Mouse (Mus musculus): ENCODE measurements around the gene Tmem94. TPM values are rescaled to one million over a fixed set of nuclear protein-coding genes. Genes with fewer than 3 reads are reported as not detected.

Gene Tmem94
- polyA plus RNA-seq, 1 experiment from 2014 or later = 22.0 TPM

DNA sequence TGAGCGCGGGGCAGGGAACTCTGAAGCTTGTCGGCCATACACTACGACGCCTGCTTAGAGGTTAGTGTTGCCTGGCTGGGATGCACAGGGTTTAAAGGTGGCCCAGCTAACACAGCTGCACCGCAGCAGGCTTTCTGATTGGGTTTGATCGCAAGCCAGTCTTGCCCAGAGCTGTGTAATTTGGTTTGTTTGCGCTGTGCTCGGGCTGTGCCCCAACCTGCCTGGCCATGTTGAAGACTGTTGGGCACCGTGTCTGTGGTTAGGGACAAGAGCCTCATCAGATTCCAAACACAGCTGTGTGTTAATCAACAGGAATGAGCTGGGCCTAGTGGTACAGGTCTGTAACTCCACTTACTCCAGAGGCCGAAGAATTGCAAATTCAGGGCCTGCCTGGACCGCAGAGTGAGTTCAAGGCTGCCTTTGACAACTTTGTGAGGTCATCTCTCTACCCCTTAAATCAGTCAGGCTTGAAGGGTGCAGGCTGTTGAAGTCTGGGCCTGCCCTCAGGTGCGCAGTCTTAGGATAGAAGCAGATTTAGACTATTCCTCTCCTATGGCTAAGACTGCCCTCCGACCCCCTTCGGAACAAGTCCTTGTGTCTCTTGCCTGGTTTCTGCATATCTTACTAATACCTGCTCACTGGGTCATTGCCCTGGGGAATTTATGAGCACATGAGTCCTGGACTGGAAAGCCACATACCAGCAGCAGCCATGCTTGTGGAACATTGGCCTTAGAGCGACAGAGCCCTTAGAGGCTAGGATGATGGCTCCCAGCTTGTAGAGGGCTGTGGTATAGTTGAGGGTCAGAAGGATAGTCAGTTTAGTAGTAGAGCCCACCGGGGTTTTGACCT lies 12.5 kb downstream of the Tmem94 start:
- no peak for ATAC-seq
- H3K9ac ChIP-seq (ENCODE audit: low read depth, low read length) = no peak overlapping the region
- H3K9me3 ChIP-seq (ENCODE audit: control insufficient read depth, low read length) = no peaks in the 10 kb centered on the region
- no peak overlapping the region for H3K27ac ChIP-seq (ENCODE audit: low read depth, low read length)
- no peaks in the 10 kb centered on the region for H3K36me3 ChIP-seq (ENCODE audit: control insufficient read depth, insufficient read depth, low read length)
- 83% methylated on average over 17 of the region's 17 CpGs for WGBS
- peaks cover 45% of the 10 kb centered on the region for H3K4me1 ChIP-seq (ENCODE audit: control insufficient read depth, insufficient read depth, low read depth, low read length)
- no peak overlapping the region for H3K4me2 ChIP-seq (ENCODE audit: low read length)
- no peak overlapping the region for H3K4me3 ChIP-seq (ENCODE audit: low read length)
- no peaks in the 10 kb centered on the region for H3K27me3 ChIP-seq (replicated peaks; ENCODE audit: control insufficient read depth, insufficient read depth, low read length)

- Histone ChIP-seq H3K9me3 (ENCODE audit: control insufficient read depth, low read length) (no peaks in the 10 kb centered on the region), H3K4me1 (ENCODE audit: control insufficient read depth, insufficient read depth, low read depth, low read length) (peaks cover 45% of the 10 kb centered on the region), H3K27me3 (replicated peaks; ENCODE audit: control insufficient read depth, insufficient read depth, low read length) (no peaks in the 10 kb centered on the region), H3K36me3 (ENCODE audit: control insufficient read depth, insufficient read depth, low read length) (no peaks in the 10 kb centered on the region), H3K4me2 (ENCODE audit: low read length) (peak overlapping the region; percentile 20; the same call in 1 of the 2 replicates), H3K4me3 (ENCODE audit: low read length) (no peak overlapping the region), H3K9ac (ENCODE audit: low read depth, low read length) (no peak overlapping the region), H3K27ac (ENCODE audit: low read depth, low read length) (peak overlapping the region; percentile 74)
- WGBS = 11% methylated on average over 9 of the region's 9 CpGs
- peak; percentile 87 for ATAC-seq
These were observed 13.9 kb downstream of the Tmem94 start for GRCm38 (mm10) chr11:115779038-115779571.

DNA sequence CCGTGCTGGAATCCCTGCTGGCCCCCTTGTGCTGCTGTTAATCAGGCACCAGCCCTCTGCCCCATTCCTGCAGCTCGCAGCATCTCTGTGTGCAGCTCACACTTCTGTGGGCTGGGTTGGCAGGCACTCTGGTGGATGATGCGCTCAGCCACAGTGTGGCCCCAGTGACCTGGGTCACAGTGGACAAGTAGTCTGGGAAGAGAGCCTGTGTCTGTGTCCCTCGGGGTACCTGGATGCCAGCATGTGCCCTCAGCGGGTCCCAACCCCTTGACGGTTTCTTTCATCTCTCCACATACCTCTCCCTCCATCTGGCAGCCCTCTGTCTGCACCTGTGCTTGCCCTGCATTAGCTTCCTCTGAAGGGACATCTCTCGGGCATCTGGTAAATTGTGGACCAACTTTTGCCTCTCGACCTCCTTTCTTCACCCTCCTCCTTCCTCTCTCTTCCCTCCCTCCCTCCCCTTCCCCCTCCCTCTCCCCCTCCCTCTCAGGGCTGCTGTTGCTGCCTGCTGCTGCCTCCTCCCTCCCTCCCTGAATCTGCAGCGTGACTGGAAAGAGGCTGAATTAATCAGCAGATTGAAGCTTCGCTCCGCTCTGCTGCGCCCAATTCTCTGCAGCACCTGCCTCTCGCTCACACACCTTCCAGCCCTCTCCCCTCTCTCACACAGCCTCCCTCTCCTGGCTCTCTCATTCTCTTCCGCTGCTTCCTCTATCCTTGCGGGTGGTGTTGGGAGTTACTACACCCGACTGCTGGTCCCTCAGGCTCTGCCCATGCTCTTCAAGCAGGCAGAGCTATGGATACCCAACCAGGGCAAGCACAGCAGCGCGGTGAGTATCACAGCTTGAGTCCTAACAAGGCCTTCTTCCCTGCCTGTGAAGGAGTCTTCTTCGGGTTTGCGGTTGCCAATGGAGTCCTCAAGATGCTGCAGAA lies 15.2 kb downstream of the Tmem94 start:
- H3K27me3 ChIP-seq (replicated peaks; ENCODE audit: control insufficient read depth, insufficient read depth, low read length) = no peaks in the 10 kb centered on the region
- H3K9ac ChIP-seq (ENCODE audit: low read depth, low read length) = peak overlapping the region; percentile 64
- peak overlapping the region; percentile 85 for H3K27ac ChIP-seq (ENCODE audit: low read depth, low read length)
- no peaks in the 10 kb centered on the region for H3K36me3 ChIP-seq (ENCODE audit: control insufficient read depth, insufficient read depth, low read length)
- ATAC-seq = peak; percentile 74
- H3K4me2 ChIP-seq (ENCODE audit: low read length) = peak overlapping the region; percentile 54
- peaks cover 43% of the 10 kb centered on the region for H3K4me1 ChIP-seq (ENCODE audit: control insufficient read depth, insufficient read depth, low read depth, low read length)
- peak overlapping the region; percentile 31 for H3K4me3 ChIP-seq (ENCODE audit: low read length)
- H3K9me3 ChIP-seq (ENCODE audit: control insufficient read depth, low read length) = no peaks in the 10 kb centered on the region
- WGBS = 8% methylated on average over 20 of the region's 20 CpGs

DNA sequence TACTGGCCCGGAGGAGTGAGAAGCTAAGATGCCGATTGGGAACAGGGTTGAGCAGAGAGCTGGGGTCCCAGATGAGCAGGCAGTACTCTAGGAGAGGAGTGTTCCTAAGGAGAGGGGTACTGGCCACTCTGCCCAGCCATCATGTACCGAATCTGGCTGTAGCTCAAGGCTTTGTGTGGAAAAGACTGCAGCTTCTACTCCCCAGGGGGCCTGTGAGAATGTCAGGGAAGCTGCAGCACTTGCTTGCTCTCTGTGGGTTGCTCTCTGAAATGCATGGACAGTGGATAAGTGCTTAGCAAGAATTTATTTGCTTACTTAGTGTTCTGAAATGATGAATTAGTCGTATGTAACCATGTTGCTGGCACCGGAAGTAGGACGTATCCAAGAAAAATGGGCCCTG lies 21.2 kb downstream of the Tmem94 start:
- peaks cover 20% of the 10 kb centered on the region for H3K4me1 ChIP-seq (ENCODE audit: control insufficient read depth, insufficient read depth, low read depth, low read length)
- no peak overlapping the region for H3K4me3 ChIP-seq (ENCODE audit: low read length)
- ATAC-seq = no peak
- no peak overlapping the region for H3K27ac ChIP-seq (ENCODE audit: low read depth, low read length)
- H3K9ac ChIP-seq (ENCODE audit: low read depth, low read length) = peak overlapping the region; percentile 22; the same call in 1 of the 2 replicates
- H3K36me3 ChIP-seq (ENCODE audit: control insufficient read depth, insufficient read depth, low read length) = peaks cover 10% of the 10 kb centered on the region
- WGBS = 48% methylated on average over 6 of the region's 6 CpGs
- no peaks in the 10 kb centered on the region for H3K9me3 ChIP-seq (ENCODE audit: control insufficient read depth, low read length)
- H3K4me2 ChIP-seq (ENCODE audit: low read length) = 0 out of 2 replicates have a peak overlapping the region, but pooled peaks have one; percentile 10
- H3K27me3 ChIP-seq (replicated peaks; ENCODE audit: control insufficient read depth, insufficient read depth, low read length) = no peaks in the 10 kb centered on the region

GRCm38 (mm10) chr11:115789787-115790186 lies 24.6 kb downstream of the Tmem94 start:
- H3K4me1 ChIP-seq (ENCODE audit: control insufficient read depth, insufficient read depth, low read depth, low read length) = peaks cover 17% of the 10 kb centered on the region
- no peak overlapping the region for H3K4me2 ChIP-seq (ENCODE audit: low read length)
- H3K4me3 ChIP-seq (ENCODE audit: low read length) = no peak overlapping the region
- H3K27ac ChIP-seq (ENCODE audit: low read depth, low read length) = no peak overlapping the region
- no peak for ATAC-seq
- H3K9ac ChIP-seq (ENCODE audit: low read depth, low read length) = no peak overlapping the region
- no peaks in the 10 kb centered on the region for H3K9me3 ChIP-seq (ENCODE audit: control insufficient read depth, low read length)
- no peaks in the 10 kb centered on the region for H3K27me3 ChIP-seq (replicated peaks; ENCODE audit: control insufficient read depth, insufficient read depth, low read length)
- peaks cover 32% of the 10 kb centered on the region for H3K36me3 ChIP-seq (ENCODE audit: control insufficient read depth, insufficient read depth, low read length)
- 73% methylated on average over 7 of the region's 7 CpGs for WGBS

GRCm38 (mm10) chr11:115791919-115792318 lies 26.7 kb downstream of the Tmem94 start:
- peaks cover 39% of the 10 kb centered on the region for H3K36me3 ChIP-seq (ENCODE audit: control insufficient read depth, insufficient read depth, low read length)
- peaks cover 4% of the 10 kb centered on the region for H3K4me1 ChIP-seq (ENCODE audit: control insufficient read depth, insufficient read depth, low read depth, low read length)
- no peak for ATAC-seq

GRCm38 (mm10) chr11:115792353-115792752 lies 27.1 kb downstream of the Tmem94 start:
- Histone ChIP-seq H3K36me3 (ENCODE audit: control insufficient read depth, insufficient read depth, low read length) (peaks cover 43% of the 10 kb centered on the region), H3K27ac (ENCODE audit: low read depth, low read length) (no peak overlapping the region), H3K9ac (ENCODE audit: low read depth, low read length) (no peak overlapping the region), H3K27me3 (replicated peaks; ENCODE audit: control insufficient read depth, insufficient read depth, low read length) (no peaks in the 10 kb centered on the region), H3K4me1 (ENCODE audit: control insufficient read depth, insufficient read depth, low read depth, low read length) (no peaks in the 10 kb centered on the region; the same call in 1 of the 2 replicates), H3K9me3 (ENCODE audit: control insufficient read depth, low read length) (no peaks in the 10 kb centered on the region), H3K4me2 (ENCODE audit: low read length) (no peak overlapping the region), H3K4me3 (ENCODE audit: low read length) (no peak overlapping the region)
- 79% methylated on average over 14 of the region's 14 CpGs for WGBS
- no peak for ATAC-seq

More at GRCm38 (mm10) chr11:115791919-115792318, 26.7 kb downstream of the Tmem94 start:
- no peaks in the 10 kb centered on the region for H3K9me3 ChIP-seq (ENCODE audit: control insufficient read depth, low read length)
- H3K4me2 ChIP-seq (ENCODE audit: low read length) = no peak overlapping the region
- H3K27ac ChIP-seq (ENCODE audit: low read depth, low read length) = no peak overlapping the region
- no peak overlapping the region for H3K9ac ChIP-seq (ENCODE audit: low read depth, low read length)
- no peaks in the 10 kb centered on the region for H3K27me3 ChIP-seq (replicated peaks; ENCODE audit: control insufficient read depth, insufficient read depth, low read length)
- WGBS = 94% methylated on average over 16 of the region's 16 CpGs
- no peak overlapping the region for H3K4me3 ChIP-seq (ENCODE audit: low read length)

GRCm38 (mm10) chr11:115796898-115797297 lies 31.7 kb downstream of the Tmem94 start:
- H3K27ac ChIP-seq (ENCODE audit: low read depth, low read length) = no peak overlapping the region
- H3K4me2 ChIP-seq (ENCODE audit: low read length) = no peak overlapping the region
- no peaks in the 10 kb centered on the region for H3K27me3 ChIP-seq (replicated peaks; ENCODE audit: control insufficient read depth, insufficient read depth, low read length)
- no peak for ATAC-seq
- WGBS = 86% methylated on average over 15 of the region's 15 CpGs
- H3K9me3 ChIP-seq (ENCODE audit: control insufficient read depth, low read length) = no peaks in the 10 kb centered on the region
- no peak overlapping the region for H3K4me3 ChIP-seq (ENCODE audit: low read length)
- H3K36me3 ChIP-seq (ENCODE audit: control insufficient read depth, insufficient read depth, low read length) = peaks cover 50% of the 10 kb centered on the region
- no peak overlapping the region for H3K9ac ChIP-seq (ENCODE audit: low read depth, low read length)
- H3K4me1 ChIP-seq (ENCODE audit: control insufficient read depth, insufficient read depth, low read depth, low read length) = no peaks in the 10 kb centered on the region

Measured in hindbrain, embryonic 16.5 days (tissue).